Mouse (Mus musculus) liver, embryonic 12.5 days (tissue): ENCODE results near the gene Bpifb6. TPM values are rescaled to one million over a fixed set of nuclear protein-coding genes. Genes with fewer than 3 reads are reported as not detected.

Experiments
- ATAC-seq: fragments of 200-750 bp; cut with Nextera tagmentation; 2 replicates; pipeline ENCODE4 v1.8.0; 2017; ENCODE audit warnings: moderate number of reproducible peaks, mild to moderate bottlenecking, moderate library complexity
- H3K27ac ChIP-seq: fragments of 300-500 bp; sonication (generic); 2 replicates; pipeline ENCODE4 v1.5.1; 2016; ENCODE audit warnings: mild to moderate bottlenecking
- H3K27me3 ChIP-seq: fragments of 300-500 bp; sonication (generic); replicated peaks from 2 replicates; pipeline ENCODE4 v1.6.1; 2016; ENCODE audit warnings: mild to moderate bottlenecking, moderate library complexity
- H3K36me3 ChIP-seq: fragments of 300-500 bp; sonication (generic); 2 replicates; pipeline ENCODE4 v1.6.1; 2016; ENCODE audit warnings: mild to moderate bottlenecking, moderate library complexity
- H3K4me1 ChIP-seq: fragments of 300-500 bp; sonication (generic); 2 replicates; pipeline ENCODE4 v1.6.1; 2016
- H3K4me2 ChIP-seq: fragments of 300-500 bp; sonication (generic); 2 replicates; pipeline ENCODE4 v1.6.1; 2016; ENCODE audit warnings: mild to moderate bottlenecking, moderate library complexity
- H3K4me3 ChIP-seq: fragments of 300-500 bp; sonication (generic); 2 replicates; pipeline ENCODE4 v1.5.1; 2016; ENCODE audit warnings: mild to moderate bottlenecking, moderate library complexity
- H3K9ac ChIP-seq: fragments of 300-500 bp; sonication (generic); 2 replicates; pipeline ENCODE4 v1.6.1; 2016; ENCODE audit warnings: mild to moderate bottlenecking, moderate library complexity
- H3K9me3 ChIP-seq: fragments of 300-500 bp; sonication (generic); replicated peaks from 2 replicates; pipeline ENCODE4 v1.6.1; 2016; ENCODE audit warnings: mild to moderate bottlenecking, moderate library complexity
- WGBS: fragments of 180-500 bp; shearing (Covaris S2); methylation state at CpG from one replicate; pipeline ENCODE4 v1.1.7; 2016; ENCODE audit not compliant: insufficient replicate concordance; 5-methylcytosine and 5-hydroxymethylcytosine counted together
- polyA plus RNA-seq: library from polyadenylated mRNA; unstranded; fragments of >200 nt; fragmentation: Nextera tagmentation; extraction: Ambion mirVana; gene quantifications from 2 replicates; pipeline ENCODE4 v1.2.1, GENCODE M21; 2016

Gene Bpifb6
- polyA plus RNA-seq: not detected in 2 replicates

DNA sequence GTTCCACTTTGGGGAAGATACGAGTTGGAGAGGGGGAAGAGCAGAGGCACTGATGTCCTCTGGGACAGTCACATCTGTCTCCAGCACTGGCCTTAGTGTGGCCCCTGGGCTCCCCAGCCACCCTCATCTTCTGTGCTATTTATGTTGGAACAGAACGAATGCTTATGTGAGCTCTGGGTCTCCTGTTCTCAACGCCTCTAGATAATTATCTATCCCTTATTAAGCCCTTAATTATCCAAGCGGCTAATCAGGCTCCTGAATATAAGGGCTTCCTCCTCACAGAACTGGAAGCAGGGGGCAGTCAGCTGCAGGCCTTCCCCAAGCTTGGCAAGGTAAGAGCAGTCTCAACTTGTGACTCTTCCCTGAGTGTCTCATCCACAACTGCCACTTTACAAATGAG is at the start of gene Bpifb6:
Gene Bpifb6, plus strand, starts transcription at position 301 of the 400 bp plus-strand sequence.
- Histone ChIP-seq H3K4me1 (no peaks in the 10 kb centered on the region), H3K27ac (no peak within 1 kb of the TSS), H3K9ac (no peak within 1 kb of the TSS), H3K36me3 (no peaks in the 10 kb centered on the region), H3K9me3 (no peaks in the 10 kb centered on the region), H3K4me3 (no peak within 1 kb of the TSS), H3K4me2 (no peak within 1 kb of the TSS), H3K27me3 (no peaks in the 10 kb centered on the region)
- ATAC-seq: no peak
- WGBS: 51% methylated on average over 4 of the region's 4 CpGs

DNA sequence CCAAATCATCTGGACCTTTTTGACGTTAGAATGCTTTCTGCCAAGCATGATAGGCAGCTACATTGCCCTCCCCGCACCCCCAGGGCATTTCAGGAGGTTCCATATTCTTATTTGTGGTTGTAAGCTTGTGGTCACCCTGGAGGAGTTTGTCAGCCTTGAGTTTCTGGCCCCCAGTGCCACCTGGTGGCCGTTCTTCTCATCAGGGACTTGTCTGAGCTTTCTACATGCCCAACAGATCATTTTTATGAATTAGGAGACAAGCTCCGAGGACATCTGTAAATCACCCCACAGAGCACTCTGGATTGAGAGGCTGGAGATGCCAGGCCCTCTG is 49.2 kb upstream of the Bpifb6 start:
- no peak overlapping the region for H3K27ac ChIP-seq
- no peaks in the 10 kb centered on the region for H3K9me3 ChIP-seq
- no peak overlapping the region for H3K4me3 ChIP-seq
- H3K36me3 ChIP-seq: no peaks in the 10 kb centered on the region
- ATAC-seq: no peak
- H3K4me1 ChIP-seq: no peaks in the 10 kb centered on the region
- H3K4me2 ChIP-seq: no peak overlapping the region
- 26% methylated on average over 4 of the region's 4 CpGs for WGBS
- H3K9ac ChIP-seq: no peak overlapping the region
- peaks cover 9% of the 10 kb centered on the region for H3K27me3 ChIP-seq

DNA sequence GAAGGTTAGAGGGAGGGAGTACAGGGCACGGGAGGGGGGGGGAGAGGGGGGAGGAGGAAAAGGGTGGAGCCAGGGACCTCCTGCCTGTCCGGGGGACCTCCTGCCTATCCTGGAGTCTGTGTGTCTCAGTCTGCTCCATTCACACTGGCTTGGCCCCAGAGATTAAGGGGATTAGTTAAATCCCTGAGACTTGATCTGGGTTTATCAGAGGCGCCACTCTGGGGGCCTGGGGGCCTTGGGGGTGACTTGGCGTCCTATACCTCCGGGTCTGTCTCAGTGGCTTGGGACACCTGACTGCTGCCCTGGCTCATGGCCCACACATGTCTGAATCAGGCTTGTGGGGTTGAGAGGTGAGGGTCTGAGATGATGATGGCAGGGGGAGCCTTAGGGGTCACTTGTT is 46.6 kb upstream of the Bpifb6 start:
- H3K36me3 ChIP-seq: no peaks in the 10 kb centered on the region
- H3K27me3 ChIP-seq: peaks cover 16% of the 10 kb centered on the region
- 17% methylated on average over 4 of the region's 5 CpGs for WGBS
- no peak overlapping the region for H3K9ac ChIP-seq
- no peak for ATAC-seq
- no peak overlapping the region for H3K4me2 ChIP-seq
- H3K9me3 ChIP-seq: no peaks in the 10 kb centered on the region
- no peaks in the 10 kb centered on the region for H3K4me1 ChIP-seq
- no peak overlapping the region for H3K4me3 ChIP-seq
- H3K27ac ChIP-seq: no peak overlapping the region

DNA sequence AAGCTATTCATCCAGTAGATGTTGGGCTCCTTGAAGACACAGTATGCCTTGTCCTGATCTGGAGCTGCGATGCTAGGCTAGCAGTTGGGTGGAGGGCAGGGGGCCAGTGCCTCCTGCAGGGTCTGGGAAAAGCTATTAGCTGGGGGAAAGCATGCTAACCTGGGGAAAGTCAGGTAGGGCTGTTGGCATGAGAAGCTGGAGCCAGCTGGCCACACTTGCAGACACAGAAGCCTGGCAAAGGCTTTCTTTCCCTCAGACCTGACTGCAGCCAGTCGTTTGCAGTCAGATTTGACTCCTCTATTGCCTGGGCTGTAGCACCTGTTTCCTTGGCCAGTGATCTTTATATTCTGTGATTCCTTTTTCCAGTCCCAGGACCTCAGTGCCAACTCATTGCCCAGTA is 40.6 kb upstream of the Bpifb6 start:
- Histone ChIP-seq H3K4me1 (no peaks in the 10 kb centered on the region), H3K27ac (no peak overlapping the region), H3K9me3 (no peaks in the 10 kb centered on the region), H3K4me2 (no peak overlapping the region), H3K9ac (no peak overlapping the region), H3K4me3 (no peak overlapping the region), H3K27me3 (peaks cover 15% of the 10 kb centered on the region), H3K36me3 (no peaks in the 10 kb centered on the region)
- no peak for ATAC-seq
- 53% methylated on average over 2 of the region's 2 CpGs for WGBS

DNA sequence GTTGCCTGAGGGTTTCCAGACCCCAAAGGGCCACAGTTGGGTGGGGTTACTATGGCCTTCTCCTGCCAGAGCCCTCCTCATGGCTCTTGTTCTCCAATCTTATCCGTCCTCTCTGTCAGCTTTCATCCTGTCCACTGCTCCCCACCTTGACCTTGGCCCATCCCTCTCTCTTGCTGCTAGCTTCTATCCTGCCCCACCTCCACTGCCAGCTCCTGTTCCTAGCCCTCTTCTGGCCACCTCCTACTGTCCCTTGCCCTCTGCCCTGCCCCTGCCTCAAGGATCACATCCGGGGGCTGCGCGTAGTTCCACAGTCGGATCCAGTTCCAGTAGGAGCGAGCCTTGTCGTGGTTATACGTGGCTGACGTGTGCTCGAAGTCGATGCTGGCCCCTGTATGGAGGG is 39.9 kb upstream of the Bpifb6 start:
- H3K27me3 ChIP-seq: peaks cover 8% of the 10 kb centered on the region
- H3K4me2 ChIP-seq: no peak overlapping the region
- no peak overlapping the region for H3K4me3 ChIP-seq
- no peak overlapping the region for H3K9ac ChIP-seq
- no peaks in the 10 kb centered on the region for H3K9me3 ChIP-seq
- H3K36me3 ChIP-seq: no peaks in the 10 kb centered on the region
- H3K27ac ChIP-seq: no peak overlapping the region
- H3K4me1 ChIP-seq: no peaks in the 10 kb centered on the region
- 82% methylated on average over 11 of the region's 11 CpGs for WGBS
- ATAC-seq: no peak

DNA sequence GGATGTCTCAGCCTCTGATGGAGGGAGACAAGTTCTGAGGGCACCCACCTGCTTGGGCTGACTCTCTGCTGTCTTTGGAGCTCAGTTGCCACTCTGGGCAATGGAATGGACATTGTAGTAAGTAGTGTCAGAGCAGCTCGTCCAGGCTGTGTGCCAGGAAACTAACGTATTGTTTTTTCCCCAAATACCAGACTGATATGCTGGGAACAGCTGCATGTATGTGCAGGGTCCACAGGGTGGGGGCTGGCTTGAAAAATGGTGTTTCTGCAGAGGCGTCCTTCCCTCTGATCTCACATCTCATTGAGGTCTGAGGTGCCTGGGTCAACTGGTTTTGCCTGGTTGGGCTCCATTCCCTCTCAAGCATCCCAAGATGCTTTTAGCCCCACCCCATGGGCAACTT is 39.5 kb upstream of the Bpifb6 start:
- Histone ChIP-seq H3K4me2 (no peak overlapping the region), H3K4me1 (no peaks in the 10 kb centered on the region), H3K9me3 (no peaks in the 10 kb centered on the region), H3K4me3 (no peak overlapping the region), H3K27ac (no peak overlapping the region), H3K9ac (no peak overlapping the region), H3K27me3 (peaks cover 8% of the 10 kb centered on the region), H3K36me3 (no peaks in the 10 kb centered on the region)
- WGBS: 36% methylated on average over 3 of the region's 3 CpGs
- ATAC-seq: no peak

DNA sequence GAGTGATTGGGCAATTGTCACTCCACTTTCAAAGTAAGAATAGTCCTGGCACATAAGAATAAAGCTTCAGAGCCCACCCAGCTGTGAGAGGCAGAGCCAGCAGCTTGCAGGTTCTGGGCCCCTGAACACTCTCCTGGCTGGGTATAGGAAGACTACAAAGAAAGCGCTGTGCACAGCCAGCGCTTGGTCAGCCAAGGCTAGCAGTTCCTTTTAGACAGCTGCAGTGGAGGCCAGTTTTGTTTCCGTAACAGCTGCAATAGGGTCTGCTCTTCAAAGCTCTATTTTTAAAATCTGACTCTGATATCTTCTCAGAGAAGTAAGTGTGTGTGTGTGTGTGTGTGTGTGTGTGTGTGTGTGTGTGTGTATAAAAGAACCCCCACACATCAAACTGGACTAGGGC is 38.2 kb upstream of the Bpifb6 start:
- H3K27ac ChIP-seq: no peak overlapping the region
- no peaks in the 10 kb centered on the region; the same call in 1 of the 2 replicates for H3K27me3 ChIP-seq
- H3K36me3 ChIP-seq: no peaks in the 10 kb centered on the region
- WGBS: 69% methylated on average over 3 of the region's 3 CpGs
- H3K4me1 ChIP-seq: no peaks in the 10 kb centered on the region
- ATAC-seq: no peak
- no peak overlapping the region for H3K4me2 ChIP-seq
- H3K4me3 ChIP-seq: no peak overlapping the region
- H3K9me3 ChIP-seq: no peaks in the 10 kb centered on the region
- no peak overlapping the region for H3K9ac ChIP-seq

DNA sequence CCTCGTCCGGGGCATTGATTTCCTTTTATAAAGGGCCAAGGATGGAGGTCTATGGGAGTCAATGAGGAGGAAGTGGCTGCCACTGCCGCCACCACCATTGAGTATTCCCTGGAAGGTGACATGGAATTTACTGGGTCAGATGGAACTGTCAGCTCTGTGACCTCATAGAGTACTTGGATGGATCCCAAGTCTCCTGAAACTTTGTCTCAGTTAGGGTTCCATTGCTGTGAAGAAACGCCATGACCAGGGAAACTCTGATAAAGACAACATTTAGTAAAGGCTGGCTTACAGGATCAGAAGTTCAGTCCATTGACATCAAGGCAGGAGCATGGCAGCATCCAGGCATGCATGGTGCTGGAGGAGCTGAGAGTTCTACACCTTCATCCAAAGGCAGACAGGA is 29.2 kb upstream of the Bpifb6 start, which contains the start of gene Sun5:
Gene Sun5, minus strand, starts transcription at position 101 of the 400 bp plus-strand sequence.
- whole genome bisulfite sequencing: 67% methylated on average over 4 of the region's 4 CpGs

DNA sequence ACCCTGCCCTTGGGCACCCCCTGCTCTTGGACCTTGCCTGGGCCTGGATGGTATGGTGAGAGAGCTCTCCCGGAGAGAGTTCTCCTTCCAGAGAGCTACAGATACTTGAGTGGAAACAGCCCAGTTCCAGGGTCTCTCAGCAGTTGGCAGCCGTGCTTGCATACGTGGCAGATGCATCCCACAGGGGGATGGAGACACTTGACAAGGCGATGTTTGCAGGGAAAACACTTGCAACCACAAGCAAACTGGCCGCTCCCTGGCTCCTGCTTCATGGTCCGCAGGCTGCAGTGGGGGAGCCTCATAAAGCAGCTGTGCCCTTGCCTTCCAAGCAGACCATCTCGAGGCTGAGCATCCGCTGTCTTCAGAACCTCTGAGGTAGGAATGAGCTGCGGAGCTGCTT is 25.4 kb upstream of the Bpifb6 start, which contains the start of gene Bpifb2:
Gene Bpifb2, plus strand, starts transcription at position 301 of the 400 bp plus-strand sequence.
- no peak within 1 kb of the TSS for H3K27ac ChIP-seq
- ATAC-seq: no peak
- H3K27me3 ChIP-seq: no peaks in the 10 kb centered on the region
- H3K9me3 ChIP-seq: no peaks in the 10 kb centered on the region
- H3K4me3 ChIP-seq: no peak within 1 kb of the TSS
- no peaks in the 10 kb centered on the region for H3K4me1 ChIP-seq
- WGBS: 49% methylated on average over 9 of the region's 9 CpGs
- no peak within 1 kb of the TSS for H3K9ac ChIP-seq
- no peaks in the 10 kb centered on the region for H3K36me3 ChIP-seq
- H3K4me2 ChIP-seq: no peak within 1 kb of the TSS

More for the DNA sequence above, 29.2 kb upstream of the Bpifb6 start, which contains the start of gene Sun5:
- Histone ChIP-seq H3K36me3 (no peaks in the 10 kb centered on the region), H3K4me2 (no peak within 1 kb of the TSS), H3K27ac (no peak within 1 kb of the TSS), H3K9me3 (no peaks in the 10 kb centered on the region), H3K27me3 (no peaks in the 10 kb centered on the region), H3K4me3 (no peak within 1 kb of the TSS), H3K9ac (no peak within 1 kb of the TSS), H3K4me1 (no peaks in the 10 kb centered on the region)
- ATAC-seq: no peak

DNA sequence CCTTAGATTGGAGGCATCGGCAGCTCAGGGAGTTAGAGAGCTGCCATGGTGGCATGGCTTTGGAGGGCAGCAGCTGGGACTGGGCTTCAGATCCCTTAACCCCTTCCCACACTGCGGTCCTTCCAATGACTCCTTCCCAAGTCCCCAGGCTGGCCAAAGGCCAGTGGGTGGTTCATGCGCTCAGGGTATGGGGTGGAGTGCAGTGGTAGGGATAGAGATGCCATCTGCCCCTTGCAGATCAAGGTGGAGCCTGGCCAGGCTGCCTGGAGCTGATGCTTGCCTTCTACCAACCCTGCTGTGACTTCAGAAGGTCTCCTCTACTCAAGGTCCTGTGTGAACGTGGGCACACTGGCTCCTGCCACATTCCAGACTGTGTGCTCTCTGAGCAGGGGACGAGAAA is 1.1 kb upstream of the Bpifb6 start:
- H3K9me3 ChIP-seq: no peaks in the 10 kb centered on the region
- H3K27ac ChIP-seq: no peak overlapping the region

DNA sequence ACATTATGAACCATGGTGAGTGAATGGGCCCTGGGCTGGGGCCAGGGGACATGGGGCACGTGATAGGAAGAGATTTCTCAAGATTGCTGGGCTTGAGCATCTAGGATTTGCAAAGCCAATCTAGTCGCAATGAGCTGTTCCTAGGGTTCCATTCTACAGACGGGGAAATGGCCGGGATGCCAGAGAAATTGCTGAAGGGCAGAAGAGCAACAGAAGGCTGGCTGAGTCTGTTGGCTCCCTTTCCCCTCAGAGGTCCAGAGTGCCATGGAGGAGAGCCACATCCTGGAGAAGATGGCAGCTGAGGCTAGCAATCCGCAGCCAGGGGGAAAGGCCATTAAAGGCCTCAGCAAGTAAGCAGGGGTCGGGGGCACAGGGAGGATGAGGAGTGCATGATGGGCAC is 2.5 kb downstream of the Bpifb6 start:
- Histone ChIP-seq H3K9ac (no peak overlapping the region), H3K4me3 (no peak overlapping the region), H3K9me3 (no peaks in the 10 kb centered on the region), H3K27ac (no peak overlapping the region), H3K36me3 (no peaks in the 10 kb centered on the region), H3K4me2 (no peak overlapping the region), H3K27me3 (no peaks in the 10 kb centered on the region), H3K4me1 (no peaks in the 10 kb centered on the region)
- 63% methylated on average over 6 of the region's 6 CpGs for WGBS
- no peak for ATAC-seq

More for the DNA sequence above, 1.1 kb upstream of the Bpifb6 start:
- Histone ChIP-seq H3K4me3 (no peak overlapping the region), H3K9ac (no peak overlapping the region), H3K27me3 (no peaks in the 10 kb centered on the region), H3K36me3 (no peaks in the 10 kb centered on the region), H3K4me1 (no peaks in the 10 kb centered on the region), H3K4me2 (no peak overlapping the region)
- ATAC-seq: no peak
- 61% methylated on average over 5 of the region's 5 CpGs for WGBS

DNA sequence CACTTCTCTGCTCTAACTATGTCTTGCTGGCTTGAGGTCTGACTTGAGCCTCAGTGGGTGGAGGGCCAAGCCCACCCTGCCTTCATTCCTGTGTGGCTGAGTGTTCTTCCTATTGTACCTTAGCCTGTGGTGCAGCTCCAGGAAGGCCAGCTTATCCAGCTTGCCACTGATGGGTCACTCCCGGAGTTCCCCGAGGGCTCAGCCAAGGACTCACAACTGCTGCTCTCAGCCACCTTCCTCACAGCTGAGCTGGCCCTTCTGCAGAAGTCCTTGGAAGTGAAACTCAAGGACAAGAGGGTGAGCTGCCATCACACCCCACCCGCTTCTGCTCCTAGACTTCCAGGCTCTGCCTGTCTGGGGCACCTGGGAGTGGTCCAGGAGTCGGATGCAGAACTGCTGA is 6.4 kb downstream of the Bpifb6 start:
- no peaks in the 10 kb centered on the region for H3K4me1 ChIP-seq
- H3K36me3 ChIP-seq: no peaks in the 10 kb centered on the region
- H3K27me3 ChIP-seq: no peaks in the 10 kb centered on the region
- H3K9ac ChIP-seq: no peak overlapping the region
- H3K9me3 ChIP-seq: no peaks in the 10 kb centered on the region
- H3K4me3 ChIP-seq: no peak overlapping the region
- no peak overlapping the region for H3K27ac ChIP-seq
- no peak for ATAC-seq
- WGBS: 69% methylated on average over 4 of the region's 4 CpGs
- H3K4me2 ChIP-seq: no peak overlapping the region

DNA sequence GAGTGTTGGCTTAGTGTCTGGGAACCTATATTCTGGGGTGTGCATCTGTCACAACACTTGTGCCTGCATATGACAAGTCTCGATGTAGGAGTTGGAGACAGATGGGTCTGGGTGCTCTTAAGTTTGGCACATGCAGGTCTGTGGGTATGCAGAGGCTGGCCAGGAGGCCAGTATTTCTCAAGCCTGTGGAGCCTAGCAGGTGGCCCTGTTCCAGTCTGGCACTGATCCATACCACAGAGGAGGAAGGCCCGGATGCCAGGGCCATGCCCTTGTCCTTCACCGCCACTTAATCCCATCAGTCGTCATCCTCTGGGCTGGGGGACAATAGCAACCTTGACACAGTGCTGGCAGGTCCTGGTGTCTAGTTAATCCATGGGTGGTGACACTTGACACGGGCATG is 14.0 kb downstream of the Bpifb6 start:
- 60% methylated on average over 5 of the region's 5 CpGs for WGBS
- ATAC-seq: no peak

More for the DNA sequence above, 14.0 kb downstream of the Bpifb6 start:
- H3K27me3 ChIP-seq: no peaks in the 10 kb centered on the region
- no peaks in the 10 kb centered on the region for H3K9me3 ChIP-seq
- H3K36me3 ChIP-seq: no peaks in the 10 kb centered on the region
- no peak overlapping the region for H3K9ac ChIP-seq
- H3K4me1 ChIP-seq: no peaks in the 10 kb centered on the region
- no peak overlapping the region for H3K4me2 ChIP-seq
- H3K27ac ChIP-seq: no peak overlapping the region
- no peak overlapping the region for H3K4me3 ChIP-seq
